Mouse (Mus musculus) adrenal gland, postnatal 10 days (tissue): ENCODE measurements around the gene Pfn1. TPM values are rescaled to one million over a fixed set of nuclear protein-coding genes. Genes with fewer than 3 reads are reported as not detected.

Source experiments
- DNase-seq: peaks from one replicate; pipeline ENCODE4 v3.0.0; 2021; ENCODE audit warnings: mixed read lengths
- total RNA-seq, 2 experiments: library from RNA; stranded (reverse); gene quantifications; 2 replicates each; pipeline ENCODE4 v1.2.3; 2021

Gene Pfn1
- total RNA-seq, 2 experiments from 2014 or later, result 677 to 708 TPM

DNA sequence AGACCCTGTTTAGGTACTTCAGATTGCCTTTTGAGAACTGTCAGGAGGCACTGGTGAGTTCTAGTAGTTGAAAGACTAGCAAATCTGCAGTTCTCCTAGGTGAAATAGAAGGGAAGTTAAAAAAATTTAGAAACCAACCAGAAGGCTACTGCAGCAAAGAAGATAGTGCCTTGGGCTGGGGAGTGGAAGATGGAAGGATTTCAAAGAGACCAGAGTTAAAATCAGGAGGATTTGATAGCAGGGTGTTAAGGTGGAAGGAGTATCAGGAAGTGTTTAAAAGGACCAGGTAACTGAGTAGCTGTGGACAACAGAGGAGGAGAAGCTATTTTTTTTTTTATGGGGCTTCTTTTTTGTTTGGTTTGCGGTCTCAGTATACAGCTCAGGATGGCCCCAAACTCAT, 16.7 kb downstream of the Pfn1 start:
- no peak for DNase-seq

DNA sequence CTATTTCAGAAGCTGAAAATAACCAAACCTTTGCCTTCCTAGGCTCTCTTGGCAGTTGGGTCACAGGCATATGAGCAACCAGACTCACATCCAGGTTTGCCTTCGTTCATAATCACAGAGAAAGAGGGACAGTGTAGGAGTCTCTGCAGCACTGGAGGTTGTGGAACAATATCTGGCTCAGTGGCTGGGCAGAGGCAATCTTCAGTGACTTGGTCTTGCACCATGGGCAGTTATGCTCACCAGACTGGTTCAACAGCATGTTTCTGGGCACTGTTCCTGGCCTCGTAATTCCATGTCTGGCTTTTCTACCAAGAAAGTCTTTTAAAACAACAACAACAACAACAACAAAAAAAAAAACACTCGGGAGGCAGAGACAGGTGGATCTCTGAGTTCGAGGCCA, 18.8 kb downstream of the Pfn1 start:
- no peak for DNase-seq

DNA sequence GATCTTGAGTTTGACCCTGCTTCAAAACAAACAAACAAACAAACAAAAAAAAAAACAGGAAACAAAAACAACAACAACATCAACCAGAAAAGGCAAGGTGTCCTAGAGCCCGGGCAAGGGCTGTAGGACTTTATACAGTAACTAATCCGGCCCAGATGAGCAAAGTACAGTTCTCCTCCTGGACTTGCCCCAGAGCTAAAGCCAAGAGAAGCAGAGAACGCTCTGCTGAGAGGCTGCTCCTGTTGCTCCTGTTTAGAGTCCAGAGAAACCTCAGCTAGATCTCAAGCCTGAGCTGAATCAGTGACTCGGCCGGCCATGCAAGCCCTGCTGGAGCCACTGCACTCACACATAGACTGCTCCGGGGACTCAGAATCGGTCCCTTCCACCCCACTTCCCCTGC, 24.3 kb downstream of the Pfn1 start:
- peak; percentile 1 for DNase-seq

DNA sequence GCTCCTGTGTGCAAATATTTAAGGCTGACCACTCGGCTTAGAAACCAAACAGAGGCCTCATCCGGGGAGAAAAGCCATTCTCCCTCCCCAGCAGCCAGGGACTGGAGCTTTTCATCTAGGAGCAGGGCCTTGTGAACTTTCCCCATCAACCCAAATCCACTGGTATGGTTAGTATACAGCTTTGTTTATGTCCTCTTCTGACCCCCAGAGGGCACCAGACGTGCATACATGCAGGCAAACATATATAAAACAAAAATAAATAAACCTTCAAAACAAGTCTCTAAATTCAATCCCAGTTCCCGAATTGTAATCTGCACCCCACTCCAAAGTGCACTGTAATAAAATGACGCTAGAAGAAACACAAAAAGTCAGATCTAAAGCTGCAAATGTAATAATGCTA, 24.9 kb downstream of the Pfn1 start:
- DNase-seq, result peak; percentile 17

DNA sequence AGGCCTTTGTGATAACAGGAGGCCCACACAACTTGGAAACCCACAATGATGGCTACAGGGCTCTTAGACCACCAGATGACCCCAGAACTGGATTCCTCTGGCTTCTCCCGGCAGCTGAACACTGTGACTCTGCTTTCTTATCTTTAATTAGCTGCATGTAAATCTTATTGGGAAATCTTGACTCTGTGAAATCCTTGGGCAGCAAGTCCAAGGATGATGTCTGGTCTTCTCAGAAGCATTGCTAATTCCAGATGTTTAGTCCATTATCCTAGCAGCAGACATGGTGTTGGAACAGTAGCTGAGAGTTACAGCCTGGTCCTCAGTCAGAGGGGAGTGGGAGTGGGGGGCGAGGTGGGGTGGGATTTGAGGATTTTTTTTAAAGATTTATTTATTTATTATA, 26.0 kb downstream of the Pfn1 start:
- peak; percentile 2 for DNase-seq

DNA sequence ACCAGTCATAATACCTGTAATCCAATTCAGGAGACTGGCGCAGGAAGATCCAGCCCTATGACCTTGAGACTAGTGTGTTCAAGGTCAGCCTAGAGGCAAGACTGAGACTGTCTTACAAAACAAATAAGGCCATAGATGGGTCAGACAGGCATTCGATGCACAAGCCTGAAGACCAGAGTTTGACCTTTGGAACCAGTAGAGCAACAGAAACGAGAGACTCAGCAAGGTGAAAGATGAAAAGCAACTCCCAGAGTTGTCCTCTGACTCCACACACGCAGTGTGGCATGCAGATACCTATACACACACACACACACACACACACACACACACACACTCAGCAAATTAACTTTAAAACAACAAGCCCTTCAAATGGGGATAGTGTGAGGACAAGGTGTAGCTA, 27.6 kb downstream of the Pfn1 start:
- no peak for DNase-seq

DNA sequence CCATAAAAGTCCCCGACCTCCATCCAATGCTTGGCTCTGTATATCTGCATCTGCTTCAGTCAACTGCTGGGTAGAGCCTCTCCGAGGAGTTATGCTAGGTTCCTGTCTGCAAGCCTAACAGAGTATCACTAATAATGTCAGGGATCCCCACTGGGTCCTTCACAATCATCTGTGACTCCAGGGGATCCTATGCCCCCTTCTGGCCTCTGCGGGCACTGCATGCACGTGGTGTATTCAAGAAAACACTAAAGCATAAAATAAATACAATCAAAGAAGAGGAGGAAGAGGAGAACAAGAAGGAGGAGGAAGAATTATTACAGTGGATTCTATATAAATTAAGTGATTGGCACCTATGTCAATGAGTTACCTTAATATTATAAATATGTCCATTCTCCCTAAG, 29.0 kb downstream of the Pfn1 start:
- peak; percentile 72 for DNase-seq

DNA sequence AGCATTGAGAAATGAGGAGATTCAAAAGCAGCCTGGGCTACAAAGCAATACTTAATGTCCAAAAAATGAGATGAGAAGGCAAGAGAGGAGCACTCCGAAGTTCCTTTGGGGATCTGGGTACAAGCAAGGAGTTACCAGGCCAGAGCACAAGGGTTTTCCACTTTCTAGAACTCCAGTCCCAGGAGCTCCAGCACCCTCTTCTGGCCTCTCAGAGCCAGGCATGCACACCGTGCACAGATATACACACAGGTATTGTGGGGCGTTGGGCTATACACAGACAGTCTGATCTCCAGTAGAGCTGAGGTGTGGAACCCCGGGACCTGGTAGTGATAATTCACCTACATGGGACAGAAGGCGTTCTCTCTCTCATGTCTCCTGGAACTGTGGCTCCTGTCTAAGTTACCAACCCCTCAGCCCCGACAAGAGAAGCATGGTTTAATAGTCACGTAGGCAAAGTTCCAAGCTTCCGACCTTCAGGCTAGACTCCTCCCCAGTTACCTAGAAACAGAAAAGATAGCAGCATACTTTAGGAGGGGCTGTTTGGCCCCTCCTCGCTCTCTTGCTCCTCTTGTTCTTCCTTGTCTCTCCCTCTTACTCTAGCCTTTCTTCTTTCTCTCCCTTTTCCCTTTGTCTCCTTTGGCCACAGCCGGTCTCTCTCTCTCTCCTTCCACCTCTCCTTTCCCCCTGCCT, 31.2 kb downstream of the Pfn1 start:
- DNase-seq, result peak; percentile 53

DNA sequence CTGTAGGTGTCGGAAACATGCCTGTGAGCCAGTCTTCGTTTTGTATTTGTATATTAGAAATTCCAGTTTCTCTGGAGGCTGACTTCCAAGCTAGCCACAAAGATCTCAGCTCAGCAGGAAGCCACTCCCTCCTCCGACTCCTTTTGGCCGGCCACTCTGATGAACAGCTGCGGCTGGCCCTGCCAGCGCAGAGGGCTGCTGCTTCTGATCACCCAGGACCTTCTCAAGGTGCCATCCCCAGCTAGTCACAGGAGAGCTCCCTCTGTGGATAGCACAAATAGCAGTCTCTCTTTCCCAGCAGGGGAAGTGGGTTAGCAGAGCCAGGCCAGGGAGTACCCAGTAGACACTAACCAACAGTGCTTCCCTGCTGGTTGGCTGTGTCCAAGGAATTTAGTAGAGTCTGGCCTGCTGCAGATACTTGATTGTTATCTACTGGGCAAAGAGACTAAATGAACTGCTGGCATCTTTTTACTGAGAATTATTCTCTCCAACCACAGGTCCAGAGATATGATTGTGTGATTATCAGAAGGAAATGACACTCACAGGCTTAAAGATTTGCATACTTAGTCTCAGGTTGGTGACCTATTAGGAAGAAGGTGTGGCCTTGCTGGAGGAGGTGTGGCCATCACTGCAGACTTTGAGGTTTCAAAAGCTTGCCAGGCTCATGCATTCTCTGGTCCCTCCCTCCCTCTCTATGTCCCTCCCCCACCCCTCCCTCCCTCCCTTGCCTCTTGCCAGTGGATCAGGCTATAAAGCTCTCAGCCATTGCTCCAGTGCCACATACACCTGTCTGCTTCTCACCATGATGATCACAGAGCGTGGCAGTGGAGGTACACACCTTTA, 32.3 kb downstream of the Pfn1 start:
- no peak for DNase-seq

DNA sequence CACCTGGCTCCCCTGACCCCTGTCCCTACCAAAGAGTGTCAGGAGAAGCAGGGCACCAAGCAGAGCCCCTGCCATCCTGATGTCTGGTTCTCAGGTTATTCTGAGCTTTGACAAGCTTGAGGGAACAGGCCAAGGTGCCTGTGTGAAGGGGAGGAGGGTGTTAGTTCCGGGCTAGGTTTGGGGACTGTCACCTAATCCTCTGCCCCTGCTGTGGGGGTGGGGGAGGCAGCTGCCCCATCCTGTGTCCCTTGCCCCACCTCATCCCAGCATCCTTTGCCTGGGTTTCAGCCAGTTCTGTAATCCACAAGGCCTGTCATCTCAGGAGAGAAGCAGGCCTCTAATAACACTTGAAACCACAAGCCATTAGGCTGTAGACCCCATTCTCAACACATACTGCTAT, 35.3 kb downstream of the Pfn1 start, which contains the start of gene Chrne:
Gene Chrne (minus strand): TSS at position 116 of the 400 bp plus-strand sequence.
- no peak for DNase-seq

DNA sequence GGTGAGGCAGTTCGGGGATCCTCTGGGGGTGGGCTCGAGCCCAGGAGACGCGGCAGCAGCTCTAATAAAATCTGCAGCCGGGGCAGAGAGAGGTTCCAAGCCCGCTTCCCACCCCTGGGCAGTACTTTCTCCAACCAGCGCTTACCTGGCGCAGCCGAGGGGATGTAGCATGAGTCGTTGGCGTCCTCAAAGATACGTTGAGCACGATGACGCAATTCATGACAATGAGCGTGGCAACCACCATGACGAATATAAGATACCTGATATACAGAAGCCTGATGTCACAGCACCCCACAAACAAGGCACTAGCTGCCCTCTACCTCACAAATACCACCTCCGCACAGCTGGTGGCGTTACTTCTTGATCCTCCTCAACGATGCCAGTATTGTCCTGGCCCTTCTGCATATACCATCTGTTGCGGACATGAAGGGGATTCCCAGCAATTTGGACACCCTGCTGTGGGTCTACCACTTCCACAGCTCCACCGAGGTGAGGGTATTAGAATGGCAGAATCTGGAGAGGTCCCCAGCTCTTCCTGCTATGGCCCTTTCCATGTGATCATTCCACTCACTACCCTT, 38.8 kb downstream of the Pfn1 start, which contains the start of gene 4930544D05Rik:
Gene 4930544D05Rik (plus strand): TSS at position 333 of the 578 bp plus-strand sequence.
- DNase-seq, result no peak

DNA sequence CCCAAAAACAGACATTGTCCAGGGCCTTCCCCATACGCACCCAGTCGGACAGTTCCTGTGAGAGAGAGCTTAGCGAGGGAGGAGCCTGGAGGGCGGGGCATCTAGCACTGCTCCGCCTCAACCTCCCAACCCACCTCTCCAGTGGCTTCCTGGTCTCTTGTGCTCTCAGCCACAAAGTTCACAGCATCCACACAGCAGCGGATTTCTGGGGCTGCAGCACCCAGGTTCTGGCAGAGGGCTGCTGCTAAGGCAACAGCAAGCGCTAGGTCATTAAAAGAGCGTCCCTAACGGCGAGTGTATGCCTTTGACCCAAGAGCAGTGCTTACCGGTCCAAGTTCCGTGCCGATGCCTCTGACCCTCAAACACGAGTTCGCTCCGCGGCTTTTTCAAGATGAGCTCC, 39.4 kb downstream of the Pfn1 start:
- DNase-seq, result peak; percentile 81

DNA sequence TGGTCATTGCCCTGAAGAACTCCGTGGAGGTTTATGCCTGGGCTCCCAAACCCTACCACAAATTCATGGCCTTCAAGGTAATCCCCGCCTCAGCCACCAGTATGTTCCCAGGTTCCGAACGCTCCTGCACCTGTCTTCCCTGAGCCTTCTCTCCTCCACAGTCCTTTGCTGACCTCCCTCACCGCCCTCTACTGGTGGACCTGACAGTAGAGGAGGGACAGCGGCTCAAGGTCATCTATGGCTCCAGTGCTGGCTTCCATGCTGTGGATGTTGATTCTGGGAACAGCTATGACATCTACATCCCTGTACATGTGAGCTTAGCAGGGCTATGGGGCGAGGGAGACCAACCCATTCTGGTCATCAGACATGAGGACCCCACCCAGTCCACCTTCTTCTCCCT, 41.9 kb downstream of the Pfn1 start:
- no peak for DNase-seq

DNA sequence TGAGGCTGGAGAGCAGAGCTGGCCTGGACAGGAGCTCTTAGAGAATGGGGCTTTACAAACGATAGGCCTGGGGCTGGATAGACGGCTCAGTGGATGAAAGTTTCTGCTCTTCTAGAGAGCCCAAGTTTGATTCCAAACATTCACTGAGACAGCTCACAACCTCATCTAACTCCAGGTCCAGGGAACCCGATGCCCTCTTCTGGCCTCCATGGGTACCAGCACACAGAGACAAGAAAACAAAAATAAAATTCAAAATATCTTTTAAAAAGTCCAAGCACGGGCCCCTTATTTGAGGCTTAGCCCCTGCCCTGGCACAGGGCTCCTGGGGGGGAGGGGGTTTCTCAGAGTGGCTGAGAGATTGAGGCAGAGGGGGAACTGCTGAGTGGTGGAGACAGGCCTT, 43.7 kb downstream of the Pfn1 start:
- no peak for DNase-seq

DNA sequence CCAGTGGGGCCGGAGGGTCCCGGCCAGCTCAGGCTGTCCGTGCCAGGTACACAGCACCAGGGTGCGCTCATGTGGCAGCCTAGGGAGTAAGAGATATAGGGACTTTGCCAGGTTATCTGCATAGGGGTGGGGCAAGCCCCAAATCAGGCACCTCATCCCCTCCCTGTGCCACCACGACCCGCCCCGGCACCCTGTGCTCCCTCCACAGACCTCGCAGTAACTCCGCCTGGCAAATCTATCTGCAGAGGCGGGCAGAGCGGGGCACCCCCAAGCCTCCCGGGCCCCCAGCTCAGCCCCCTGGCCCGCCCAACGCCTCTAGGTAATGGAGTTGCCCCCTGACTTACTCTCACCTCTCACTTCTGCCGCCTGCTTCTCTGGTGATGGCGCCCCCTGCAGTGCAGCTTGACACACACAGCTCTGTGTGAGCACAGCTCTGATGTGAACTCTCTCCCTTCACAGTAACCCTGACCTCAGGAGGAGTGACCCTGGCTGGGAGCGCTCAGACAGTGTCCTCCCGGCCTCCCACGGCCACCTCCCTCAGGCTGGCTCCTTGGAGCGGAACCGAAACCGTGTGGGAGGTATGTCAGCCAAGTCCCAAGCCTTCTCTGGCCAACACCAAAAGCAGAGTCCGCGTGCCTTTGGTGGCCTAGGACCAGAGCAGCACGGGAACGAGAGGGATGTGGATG, 45.9 kb downstream of the Pfn1 start:
- DNase-seq, result peak; percentile 46

DNA sequence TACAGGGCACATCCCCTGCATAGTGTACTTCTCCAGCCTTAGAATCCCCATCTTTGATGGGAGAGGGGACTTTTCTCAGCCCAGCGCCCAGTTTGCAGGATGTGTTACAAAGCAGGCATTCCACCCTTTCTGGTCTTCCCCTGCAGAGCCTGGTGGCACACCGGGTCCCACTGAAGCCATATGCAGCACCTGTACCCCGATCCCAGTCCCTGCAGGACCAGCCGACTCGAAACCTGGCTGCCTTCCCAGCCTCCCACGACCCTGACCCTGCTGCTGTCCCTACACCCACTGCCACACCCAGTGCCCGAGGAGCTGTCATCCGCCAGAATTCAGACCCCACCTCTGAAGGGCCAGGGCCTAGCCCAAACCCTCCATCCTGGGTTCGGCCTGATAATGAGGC, 46.8 kb downstream of the Pfn1 start:
- DNase-seq, result no peak

DNA sequence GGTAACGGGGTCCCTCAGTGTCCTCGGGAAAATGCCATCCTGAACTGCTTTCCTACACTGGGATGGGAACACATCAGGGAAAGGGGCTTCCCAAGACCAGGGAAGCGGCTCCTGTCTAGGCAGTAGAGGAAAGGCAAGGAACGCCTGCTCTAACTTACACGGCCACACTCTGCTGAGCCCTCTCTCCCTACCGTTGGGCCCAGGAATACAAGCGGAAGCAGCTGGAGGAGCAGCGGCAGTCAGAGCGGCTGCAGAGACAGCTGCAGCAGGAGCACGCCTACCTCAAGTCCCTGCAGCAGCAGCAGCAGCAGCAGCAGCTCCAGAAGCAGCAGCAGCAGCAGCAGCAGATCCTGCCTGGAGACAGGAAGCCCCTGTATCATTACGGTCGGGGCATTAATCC, 47.7 kb downstream of the Pfn1 start:
- no peak for DNase-seq

DNA sequence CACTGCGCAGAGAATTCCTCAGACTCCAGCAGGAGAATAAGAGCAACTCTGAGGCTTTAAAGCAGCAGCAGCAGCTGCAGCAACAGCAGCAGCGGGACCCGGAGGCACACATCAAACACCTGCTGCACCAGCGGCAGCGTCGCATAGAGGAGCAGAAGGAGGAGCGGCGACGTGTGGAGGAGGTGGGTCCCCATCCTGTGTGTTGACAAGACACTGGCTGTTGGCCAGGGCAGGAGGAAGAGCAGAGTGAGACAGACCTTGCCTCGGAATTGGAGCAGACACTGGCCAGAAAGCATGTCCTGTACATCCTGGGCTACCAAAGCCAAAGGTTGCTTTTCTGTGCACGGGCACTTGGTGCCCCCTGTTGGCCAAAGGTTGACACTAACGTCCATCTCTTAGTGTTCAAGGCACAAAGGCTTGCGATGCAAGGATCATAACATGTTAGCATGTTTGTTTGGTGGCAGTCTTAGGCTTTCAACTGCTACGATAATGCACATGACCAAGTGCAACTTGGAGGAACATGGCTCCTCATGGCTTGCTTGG, 49.3 kb downstream of the Pfn1 start:
- peak; percentile 86 for DNase-seq
